Mouse (Mus musculus) Muller cell, postnatal 12 days (primary cell): ENCODE measurements at regions not wholly inside any gene's neighbourhood (a gene's known extent, or its start where the extent isn't known, plus 50 kb on each side); places are given as distances from the start of the nearest gene placed in this dataset.

Source experiments
- DNase-seq: peaks from one replicate; pipeline ENCODE4 v3.0.0-alpha.2; 2015; ENCODE audit errors: inconsistent ontology term

- DNase-seq, result no peak
These were observed 299.7 kb upstream of the Thbs1 start for GRCm38 (mm10) chr2:117811931-117812330.

GRCm38 (mm10) chr2:117819701-117820225 lies 291.9 kb upstream of the Thbs1 start:
- DNase-seq, result no peak

- no peak for DNase-seq
These were observed 291.0 kb upstream of the Thbs1 start for GRCm38 (mm10) chr2:117820708-117821107.

GRCm38 (mm10) chr2:117825088-117825487 lies 286.6 kb upstream of the Thbs1 start:
- peak; percentile 85 for DNase-seq

- no peak for DNase-seq
These were observed 284.4 kb upstream of the Thbs1 start for GRCm38 (mm10) chr2:117827278-117827677.

GRCm38 (mm10) chr2:117838387-117838786 lies 273.3 kb upstream of the Thbs1 start:
- DNase-seq, result peak; percentile 56

- peak; percentile 31 for DNase-seq
These were observed 271.3 kb upstream of the Thbs1 start for GRCm38 (mm10) chr2:117840406-117840805.

- no peak for DNase-seq
These were observed 269.2 kb upstream of the Thbs1 start for GRCm38 (mm10) chr2:117842309-117842986.

- no peak for DNase-seq
These were observed 259.2 kb upstream of the Thbs1 start for GRCm38 (mm10) chr2:117852442-117852841.

- peak; percentile 79 for DNase-seq
These were observed 249.4 kb upstream of the Thbs1 start for GRCm38 (mm10) chr2:117862301-117862700.

GRCm38 (mm10) chr2:117865119-117865518 lies 246.6 kb upstream of the Thbs1 start:
- DNase-seq, result no peak

GRCm38 (mm10) chr2:117866946-117867345 lies 244.7 kb upstream of the Thbs1 start:
- no peak for DNase-seq

GRCm38 (mm10) chr2:117867409-117867808 lies 244.3 kb upstream of the Thbs1 start:
- DNase-seq, result peak; percentile 86

- no peak for DNase-seq
These were observed 242.8 kb upstream of the Thbs1 start for GRCm38 (mm10) chr2:117868857-117869256.

GRCm38 (mm10) chr2:117871507-117872282 lies 240.0 kb upstream of the Thbs1 start:
- peak; percentile 55 for DNase-seq

GRCm38 (mm10) chr2:117877816-117878215 lies 233.9 kb upstream of the Thbs1 start:
- DNase-seq, result no peak

- peak; percentile 83 for DNase-seq
These were observed 229.5 kb upstream of the Thbs1 start for GRCm38 (mm10) chr2:117882136-117882535.

GRCm38 (mm10) chr2:117882890-117883289 lies 228.8 kb upstream of the Thbs1 start:
- DNase-seq, result no peak

GRCm38 (mm10) chr2:117886516-117886915 lies 225.2 kb upstream of the Thbs1 start:
- no peak for DNase-seq

- no peak for DNase-seq
These were observed 210.4 kb upstream of the Thbs1 start for GRCm38 (mm10) chr2:117901311-117901710.

GRCm38 (mm10) chr2:117902837-117903236 lies 208.8 kb upstream of the Thbs1 start:
- peak; percentile 40 for DNase-seq

- no peak for DNase-seq
These were observed 208.0 kb upstream of the Thbs1 start for GRCm38 (mm10) chr2:117903705-117904104.

- no peak for DNase-seq
These were observed 205.2 kb upstream of the Thbs1 start for GRCm38 (mm10) chr2:117906509-117906908.
